Mouse (Mus musculus) liver, postnatal 0 days (tissue): ENCODE measurements around the gene Endov.

Experiments used
- CTCF ChIP-seq: sonication (generic); IDR thresholded peaks from 2 replicates; pipeline ENCODE4 v1.5.1; 2016; ENCODE audit warnings: antibody characterized with exemption, low read depth
- EP300 ChIP-seq: IDR thresholded peaks from 2 replicates; pipeline ENCODE4 v1.6.1; 2016; ENCODE audit warnings: antibody characterized with exemption, low read depth, mild to moderate bottlenecking

DNA sequence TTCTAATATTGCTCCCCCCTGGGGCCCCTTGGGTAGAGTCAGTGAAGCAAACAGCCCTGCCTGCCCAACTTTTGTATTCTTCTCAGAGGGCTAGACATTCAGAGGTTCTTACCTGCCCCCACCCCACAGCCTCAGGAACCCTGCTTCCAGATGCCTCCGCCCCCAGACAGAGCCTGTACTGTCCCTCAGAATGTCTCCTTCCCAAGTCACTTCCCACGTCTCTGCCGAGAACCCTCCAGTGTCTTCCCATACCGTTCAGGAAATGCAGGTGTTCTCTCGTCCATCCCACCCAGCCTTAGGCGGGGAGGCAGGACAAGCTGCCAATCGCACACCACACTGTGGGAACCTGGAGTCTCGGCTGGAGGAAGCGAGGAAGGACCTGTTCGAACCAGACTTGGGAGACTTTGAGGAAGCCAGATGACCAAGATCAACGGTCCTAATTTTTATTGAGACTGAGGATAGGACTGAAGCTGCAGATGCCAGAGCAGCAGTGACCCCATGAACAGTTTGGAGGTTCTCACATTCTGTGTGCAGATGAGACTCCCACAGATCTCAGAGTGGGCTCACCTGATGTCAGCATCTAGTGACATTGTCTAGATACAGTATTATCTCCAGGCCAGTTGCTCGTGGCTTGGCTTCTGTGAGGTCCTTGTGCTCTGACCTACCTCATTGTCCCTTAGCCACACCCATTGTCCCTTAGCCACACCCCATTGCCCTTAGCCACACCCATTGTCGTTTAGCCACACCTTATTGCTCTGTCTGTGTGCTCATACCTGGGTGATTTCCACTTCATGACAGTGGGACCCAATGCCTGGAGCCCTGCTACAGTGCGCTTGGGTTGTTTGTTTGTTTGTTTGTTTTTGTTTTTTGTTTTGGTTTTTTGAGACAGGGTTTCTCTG lies 35.2 kb downstream of the Endov start:
- TF ChIP-seq CTCF (no peak), EP300 (no peak)
